8 mouse cellular contexts compared by ENCODE assay signal in genomic region chr11:33148338-33149087, GRCm38 (mm10). TPM values are rescaled to one million over a fixed set of nuclear protein-coding genes. Genes with fewer than 3 reads are reported as not detected.
A peak's percentile ranks its signal among the peaks of the same experiment; 100 is the strongest.
DNase-seq lines count a peak whose midpoint lies in the region; ATAC-seq and TF ChIP-seq lines count a peak whose summit lies in the region.

No protein-coding gene starts in this region.

- 6% methylated on average over 23 of the region's 23 CpGs for WGBS in hindbrain, embryonic 16.5 days

- H3K4me3 ChIP-seq in gastrocnemius, adult 2 months: peak overlapping the region; percentile 82
- H3K4me3 ChIP-seq in hindbrain, embryonic 16.5 days (ENCODE audit: low read length): peak overlapping the region; percentile 57

- H3K9ac ChIP-seq in hindbrain, embryonic 16.5 days (ENCODE audit: low read depth, low read length): no peak overlapping the region

- H3K27ac ChIP-seq in gastrocnemius, adult 2 months: peak overlapping the region; percentile 70
- peak overlapping the region; percentile 83 for H3K27ac ChIP-seq in hindbrain, embryonic 16.5 days (ENCODE audit: low read depth, low read length)

- H3K4me1 ChIP-seq in hindbrain, embryonic 16.5 days (ENCODE audit: control insufficient read depth, insufficient read depth, low read depth, low read length): peaks cover 19% of the 10 kb centered on the region

- intact Hi-C loops in gastrocnemius, adult 2 months (cut with DNase I): loop anchor here (1.0 to 10.0 kb wide), 4 partner anchors 119 to 524 kb away; no protein-coding TSS in a partner anchor

- peak overlapping the region; percentile 89 for H3K4me2 ChIP-seq in hindbrain, embryonic 16.5 days (ENCODE audit: low read length)

- peaks cover 21% of the 10 kb centered on the region for H3K36me3 ChIP-seq in hindbrain, embryonic 16.5 days (ENCODE audit: control insufficient read depth, insufficient read depth, low read length)

- no peaks in the 10 kb centered on the region; the same call in 1 of the 2 replicates for H3K27me3 ChIP-seq in hindbrain, embryonic 16.5 days (replicated peaks; ENCODE audit: control insufficient read depth, insufficient read depth, low read length)

- TF ChIP-seq CTCF in gastrocnemius, adult 2 months (IDR thresholded peaks at IDR 0.05): peak; percentile 93

- no peaks in the 10 kb centered on the region for H3K9me3 ChIP-seq in hindbrain, embryonic 16.5 days (ENCODE audit: control insufficient read depth, low read length)

- ATAC-seq in hindbrain, embryonic 16.5 days: peak; percentile 77

- DNase-seq in adrenal gland, adult (ENCODE audit: inconsistent age in 2 of 2, low spot score in 1 of 2): peak; percentile 84 to 95
- DNase-seq in cerebellum, postnatal 36 days: peak; percentile 70 to 76
- peak; percentile 80 for DNase-seq in gastrocnemius, adult 2 months
- DNase-seq in left cerebral cortex, adult 18-20 months (ENCODE audit: low spot score in 2 of 2): peak; percentile 62 to 72
- DNase-seq in lung, postnatal 4 days: peak; percentile 83 to 85
- peak; percentile 77 to 80 for DNase-seq in right cerebral cortex, adult 2 months (ENCODE audit: low spot score in 2 of 2)
- peak; percentile 81 for DNase-seq in yolk sac, embryonic 10.5 days (ENCODE audit: low spot score)

RNA-seq across cellular contexts. Expression of gene Fgf18, which starts 1.3 kb away (rescaled TPM):
- 1 to 10 TPM in 1 of 2 experiments, under 1 TPM in 1; 0.89 to 2.5 TPM for total RNA-seq in gastrocnemius, adult 2 months (2021)
- polyA plus RNA-seq in hindbrain, embryonic 16.5 days (2015; fragmentation: Nextera tagmentation; extraction: Ambion mirVana): 7.2 and 9.0 TPM in 2 replicates
- total RNA-seq in left cerebral cortex, adult 18-20 months (2021): 1 to 10 TPM; 2.9 to 3.4 TPM

RNA-seq across cellular contexts. Expression of gene Npm1, which starts 14.5 kb away (rescaled TPM):
- 100 to 1,000 TPM; 129 to 144 TPM for total RNA-seq in gastrocnemius, adult 2 months (2021)
- polyA plus RNA-seq in hindbrain, embryonic 16.5 days (2015; fragmentation: Nextera tagmentation; extraction: Ambion mirVana): 351 and 353 TPM in 2 replicates
- total RNA-seq in left cerebral cortex, adult 18-20 months (2021): 100 to 1,000 TPM; 160 to 161 TPM

RNA-seq across cellular contexts. Expression of gene Tlx3, which starts 54.9 kb away (rescaled TPM):
- total RNA-seq in gastrocnemius, adult 2 months (2021): not detected
- 9.1 and 11.5 TPM in 2 replicates for polyA plus RNA-seq in hindbrain, embryonic 16.5 days (2015; fragmentation: Nextera tagmentation; extraction: Ambion mirVana)
- total RNA-seq in left cerebral cortex, adult 18-20 months (2021): not detected

Comparison
In these comparisons a context has a peak if more than half of its experiments do, and no peak if none do; other contexts are left out.
1. Peak in every context shown above with its lines: DNase-seq, ATAC-seq, H3K4me3 ChIP-seq and H3K27ac ChIP-seq.